Comparison of ENCODE assay signal across 8 mouse cellular contexts in the genomic region with DNA sequence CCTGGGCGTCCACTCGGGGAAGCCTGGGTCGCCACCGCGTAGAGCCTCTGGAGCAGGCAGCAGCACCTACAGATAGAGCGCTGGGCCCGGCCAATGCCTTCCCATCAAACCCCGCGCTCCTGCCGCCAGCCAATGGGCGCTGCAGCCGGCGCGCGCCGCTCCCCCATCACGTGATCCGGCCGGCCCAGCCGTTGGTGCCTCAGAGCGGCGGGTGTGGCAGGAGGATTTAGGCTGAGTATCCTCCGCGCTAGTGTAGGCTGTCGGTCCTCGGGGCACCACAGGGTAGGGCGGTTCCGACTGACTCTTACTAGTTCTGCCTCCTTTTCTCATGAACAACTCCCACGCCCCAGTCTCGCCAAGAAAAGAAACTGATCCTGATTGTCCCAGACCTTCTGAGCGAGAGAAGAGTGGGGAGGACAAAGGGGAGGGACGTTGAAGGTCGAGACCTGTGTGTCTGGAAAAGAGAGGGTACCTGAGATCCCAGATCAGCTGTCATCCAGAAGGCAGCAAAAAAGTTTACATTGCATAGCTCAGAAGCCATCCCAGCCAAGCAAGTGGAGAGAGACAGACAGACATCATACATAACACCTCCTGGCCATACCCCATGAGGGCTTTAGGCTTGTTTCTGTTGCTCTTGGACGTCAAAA. TPM values are rescaled to one million over a fixed set of nuclear protein-coding genes. Genes with fewer than 3 reads are reported as not detected.
A peak's percentile ranks its signal among the peaks of the same experiment; 100 is the strongest.
DNase-seq lines count a peak whose midpoint lies in the region; ATAC-seq and TF ChIP-seq lines count a peak whose summit lies in the region.

A gene (minus strand): TSS at position 593 of the 647 bp plus-strand sequence.

- under 1% methylated on average over 31 of the region's 34 CpGs for WGBS in forebrain, embryonic 14.5 days
- WGBS in lung, embryonic 14.5 days, result under 1% methylated on average over 34 of the region's 34 CpGs
- WGBS in olfactory bulb, adult 2 months, result under 1% methylated on average over 34 of the region's 34 CpGs
- WGBS in thymus, adult 2 months, result under 1% methylated on average over 34 of the region's 34 CpGs

- peak within 1 kb of the TSS; percentile 94 for H3K9ac ChIP-seq in forebrain, embryonic 14.5 days (ENCODE audit: low read length)
- H3K9ac ChIP-seq in lung, embryonic 14.5 days, result peak within 1 kb of the TSS; percentile 94

- H3K4me3 ChIP-seq in forebrain, embryonic 14.5 days (ENCODE audit: low read depth, low read length), result peak within 1 kb of the TSS; percentile 96
- peak within 1 kb of the TSS; percentile 99 for H3K4me3 ChIP-seq in layer of hippocampus, adult 2 months
- peak within 1 kb of the TSS; percentile 95 for H3K4me3 ChIP-seq in lung, embryonic 14.5 days (ENCODE audit: low read depth, low read length)
- peak within 1 kb of the TSS; percentile 91 for H3K4me3 ChIP-seq in olfactory bulb, adult 2 months (ENCODE audit: insufficient read depth, low read depth, low read length)
- H3K4me3 ChIP-seq in thymus, adult 2 months (ENCODE audit: control insufficient read depth, insufficient read depth, low read length), result peak within 1 kb of the TSS; percentile 74

- no peaks in the 10 kb centered on the region for H3K36me3 ChIP-seq in forebrain, embryonic 14.5 days (ENCODE audit: control insufficient read depth, insufficient read depth, low read length)
- no peaks in the 10 kb centered on the region for H3K36me3 ChIP-seq in lung, embryonic 14.5 days (ENCODE audit: insufficient read depth)
- H3K36me3 ChIP-seq in thymus, adult 2 months (ENCODE audit: control insufficient read depth, insufficient read depth, low read length), result no peaks in the 10 kb centered on the region

- H3K4me2 ChIP-seq in forebrain, embryonic 14.5 days (ENCODE audit: low read length), result peak within 1 kb of the TSS; percentile 85
- H3K4me2 ChIP-seq in lung, embryonic 14.5 days, result peak within 1 kb of the TSS; percentile 85

- peak; percentile 42 for TF ChIP-seq CTCF in layer of hippocampus, adult 2 months (conservative IDR thresholded peaks at IDR 0.05)
- no peak for TF ChIP-seq CTCF in lung, embryonic 14.5 days (IDR thresholded peaks at IDR 0.05; ENCODE audit: low read depth)
- no peak; the same call in 1 of the 2 replicates for TF ChIP-seq CTCF in olfactory bulb, adult 2 months (IDR thresholded peaks at IDR 0.05; ENCODE audit: insufficient read depth, low read depth, low read length)
- no peak for TF ChIP-seq CTCF in thymus, adult 2 months (IDR thresholded peaks at IDR 0.05; ENCODE audit: borderline replicate concordance, control insufficient read depth, extremely low read depth, insufficient read depth, low read length, poor library complexity)

- DNase-seq in ES-CJ7 (ENCODE audit: low read depth, low spot score), result peak; percentile 89
- peak; percentile 90 for DNase-seq in cerebellum, adult 11 months
- DNase-seq in forebrain, embryonic 14.5 days (ENCODE audit: low spot score), result peak; percentile 95
- peak; percentile 94 for DNase-seq in heart, postnatal 14 days
- DNase-seq in layer of hippocampus, adult 2 months (ENCODE audit: low spot score in 2 of 2), result peak; percentile 91 to 92
- DNase-seq in lung, embryonic 14.5 days, result peak; percentile 95
- DNase-seq in thymus, adult 2 months, result peak; percentile 94

- intact Hi-C loops in heart, postnatal 14 days (cut with DNase I), result loop anchor here (5.0 kb wide), 1 partner anchor 78 kb away; a partner anchor contains a TSS

- peak; percentile 52 for TF ChIP-seq POLR2A in olfactory bulb, adult 2 months (IDR thresholded peaks at IDR 0.05; ENCODE audit: insufficient read depth, low read depth, low read length)
- peak; percentile 81 for TF ChIP-seq POLR2A in thymus, adult 2 months (IDR thresholded peaks at IDR 0.05; ENCODE audit: control insufficient read depth, extremely low read depth, insufficient read depth, low read length, poor library complexity)

- H3K4me1 ChIP-seq in forebrain, embryonic 14.5 days (ENCODE audit: control insufficient read depth, insufficient read depth, low read length), result peaks cover 7% of the 10 kb centered on the region; the same call in 1 of the 2 replicates
- 0 out of 2 replicates have a peak, but pooled peaks cover 4% of the 10 kb centered on the region for H3K4me1 ChIP-seq in lung, embryonic 14.5 days (ENCODE audit: insufficient read depth)
- no peaks in the 10 kb centered on the region for H3K4me1 ChIP-seq in olfactory bulb, adult 2 months (ENCODE audit: control insufficient read depth, insufficient read depth, low read length)
- peaks cover 3% of the 10 kb centered on the region; the same call in 1 of the 2 replicates for H3K4me1 ChIP-seq in thymus, adult 2 months (replicated peaks; ENCODE audit: control insufficient read depth, insufficient read depth, low read length)

- no peaks in the 10 kb centered on the region for H3K9me3 ChIP-seq in forebrain, embryonic 14.5 days (replicated peaks; ENCODE audit: control insufficient read depth, low read length)
- H3K9me3 ChIP-seq in lung, embryonic 14.5 days (ENCODE audit: low read depth, low read length), result no peaks in the 10 kb centered on the region

- peak within 1 kb of the TSS; percentile 75 for H3K27ac ChIP-seq in forebrain, embryonic 14.5 days (ENCODE audit: low read depth, low read length)
- peak within 1 kb of the TSS; percentile 87 for H3K27ac ChIP-seq in layer of hippocampus, adult 2 months
- H3K27ac ChIP-seq in lung, embryonic 14.5 days (ENCODE audit: low read depth), result peak within 1 kb of the TSS; percentile 81
- 0 out of 2 replicates have a peak within 1 kb of the TSS, but pooled peaks have one; percentile 16 for H3K27ac ChIP-seq in olfactory bulb, adult 2 months (ENCODE audit: insufficient read depth, low read depth, low read length)
- H3K27ac ChIP-seq in thymus, adult 2 months (ENCODE audit: control insufficient read depth, insufficient read depth, low read length), result no peak within 1 kb of the TSS

- H3K27me3 ChIP-seq in forebrain, embryonic 14.5 days (replicated peaks; ENCODE audit: control insufficient read depth, insufficient read depth, low read length), result no peaks in the 10 kb centered on the region
- H3K27me3 ChIP-seq in lung, embryonic 14.5 days (ENCODE audit: insufficient read depth, low read length), result no peaks in the 10 kb centered on the region
- H3K27me3 ChIP-seq in thymus, adult 2 months (ENCODE audit: control insufficient read depth, insufficient read depth, low read length), result no peaks in the 10 kb centered on the region

- peak; percentile 100 for ATAC-seq in forebrain, embryonic 14.5 days
- ATAC-seq in lung, embryonic 14.5 days (ENCODE audit: insufficient read depth), result peak; percentile 100

RNA-seq across cellular contexts. Expression of the gene that starts here (rescaled TPM):
- polyA plus RNA-seq in forebrain, embryonic 14.5 days (2014; fragmentation: Nextera tagmentation; extraction: Ambion mirVana), result 33.3 and 48.8 TPM in 2 replicates
- total RNA-seq in heart, postnatal 14 days (2021), result 10 to 100 TPM; 16.8 to 18.8 TPM
- total RNA-seq in layer of hippocampus, adult 2 months (2021), result 10 to 100 TPM; 52.0 to 56.9 TPM
- polyA plus RNA-seq in lung, embryonic 14.5 days (2014; fragmentation: Nextera tagmentation; extraction: Ambion mirVana), result 28.6 and 30.4 TPM in 2 replicates
- not detected in 2 replicates for polyA plus RNA-seq in olfactory bulb, adult 2 months (2012; ENCODE audit: insufficient read depth, insufficient read length, low replicate concordance, missing spikeins)
- polyA plus RNA-seq in thymus, adult 2 months (2012; rRNA removed), result 9.4 and 10.6 TPM in 2 replicates
